Mouse (Mus musculus) v-Abl transformed pro-B cells (cell line): ENCODE measurements around the gene Ctcfl.

Experiments used
- in situ Hi-C, 2 experiments: fragments of 400-800 bp; cut with MboI; formaldehyde crosslinking; loops; one replicate each; pipeline ENCODE4 v1.15.1; 2025; ENCODE audit not compliant: unreplicated experiment in 2 of 2

The Ctcfl gene

DNA sequence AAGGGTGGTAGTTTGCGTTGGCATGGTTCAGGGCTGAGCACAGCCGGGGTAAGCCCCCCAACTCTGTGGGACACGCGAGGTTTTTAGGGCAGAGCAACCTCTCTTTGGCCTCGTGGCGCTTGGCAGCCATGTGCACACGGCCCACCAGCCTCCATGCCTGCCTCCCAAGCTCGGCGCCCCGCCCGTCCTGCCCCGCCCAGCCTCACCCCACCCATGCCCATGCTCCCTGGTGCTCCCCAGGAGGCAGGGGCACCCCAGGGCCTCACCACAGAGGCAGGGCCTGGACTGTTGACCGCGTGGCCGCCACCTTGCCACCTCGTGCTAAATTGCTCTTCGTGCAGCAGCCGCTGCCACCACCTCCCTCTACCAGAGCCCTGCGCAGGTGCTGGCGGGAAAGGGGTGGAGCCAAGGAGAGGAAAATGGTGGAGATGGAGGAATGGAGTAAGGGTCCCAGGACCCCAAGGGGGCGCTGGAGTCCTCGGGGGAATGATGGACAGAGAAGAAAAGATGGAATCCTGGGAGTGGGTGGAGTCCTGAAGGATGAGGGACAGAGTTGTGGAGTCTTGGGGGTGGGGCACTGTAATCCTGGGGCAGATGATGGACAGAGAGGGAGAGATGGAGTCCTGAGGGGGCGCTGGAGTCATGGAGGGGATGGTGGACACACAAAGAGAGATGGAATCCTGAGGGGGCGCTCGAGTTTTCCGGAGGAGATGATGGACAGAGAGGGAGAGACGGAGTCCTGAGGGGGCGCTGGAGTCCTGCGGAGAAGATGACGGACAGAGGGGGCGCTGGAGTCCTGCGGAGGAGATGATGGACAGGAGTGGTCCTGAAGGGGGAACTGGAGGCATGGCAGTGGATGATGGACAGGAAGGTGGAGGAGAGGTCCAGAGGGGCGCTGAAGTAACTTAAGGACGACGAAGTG, at the start of gene Ctcfl:
Gene Ctcfl, minus strand, starts transcription at position 503 of the 922 bp plus-strand sequence.
- in situ Hi-C loops: no loop called here

DNA sequence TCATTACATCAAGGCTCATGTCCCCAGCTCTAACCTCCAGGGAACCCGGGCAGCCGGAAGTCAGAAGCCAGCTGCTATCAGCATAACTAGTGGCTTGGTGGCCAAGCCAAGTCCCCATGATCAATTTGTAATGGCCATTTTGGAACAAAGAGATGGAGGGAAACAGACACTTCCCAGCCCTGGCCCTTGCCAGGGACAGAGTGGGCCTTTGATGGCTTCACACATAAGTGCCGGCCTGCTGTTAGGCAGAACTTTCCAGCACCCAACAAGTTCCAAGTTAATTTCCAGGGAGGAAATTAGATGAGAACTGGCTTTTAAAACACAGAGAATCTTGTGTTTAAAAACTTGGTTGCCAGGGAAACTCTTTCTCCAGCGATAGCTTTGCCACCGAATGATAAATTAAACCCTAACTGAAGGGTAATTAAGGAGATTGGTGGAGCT, 49.1 kb upstream of the Ctcfl start:
- in situ Hi-C loops: no loop called here

DNA sequence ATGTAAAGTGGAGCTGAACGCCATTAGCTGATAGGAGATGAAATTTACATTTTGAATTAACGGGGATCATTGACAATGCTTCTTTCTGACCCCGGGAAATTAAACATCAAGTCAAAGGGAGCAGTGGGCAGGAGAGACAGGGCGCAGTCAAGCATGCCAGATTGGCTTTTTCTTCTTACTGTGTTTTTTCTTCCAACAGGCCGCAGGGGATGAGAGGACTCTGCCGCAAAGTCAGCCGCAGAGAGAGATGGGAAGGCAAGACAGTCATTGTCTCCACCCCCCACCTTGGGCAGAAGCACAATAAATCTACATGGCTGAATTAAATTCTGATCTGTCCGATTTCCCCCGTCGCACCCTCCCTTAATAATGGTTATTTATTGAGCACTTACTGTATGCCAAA, 46.0 kb upstream of the Ctcfl start:
- in situ Hi-C loops: no loop called here

DNA sequence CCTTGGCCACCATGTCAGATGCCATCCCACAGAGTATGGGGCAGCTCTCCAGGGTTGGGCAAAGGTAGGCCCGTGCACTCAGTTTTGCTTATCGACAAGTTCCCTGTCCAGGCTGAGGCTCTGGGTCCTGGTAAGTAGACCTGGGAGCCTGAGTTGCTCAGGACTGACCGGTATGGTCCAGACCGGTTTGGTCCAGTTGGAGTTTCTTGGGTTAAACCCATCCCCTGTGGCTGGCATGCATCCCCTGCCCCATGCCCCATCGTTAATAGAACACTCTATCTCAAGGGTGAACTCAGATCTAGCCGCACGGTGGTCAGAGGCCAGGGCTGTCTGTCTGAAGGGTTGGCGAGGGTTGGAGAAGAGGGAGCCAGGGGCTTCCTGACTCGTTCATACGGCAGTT, 45.6 kb upstream of the Ctcfl start:
- in situ Hi-C loops: no loop called here

DNA sequence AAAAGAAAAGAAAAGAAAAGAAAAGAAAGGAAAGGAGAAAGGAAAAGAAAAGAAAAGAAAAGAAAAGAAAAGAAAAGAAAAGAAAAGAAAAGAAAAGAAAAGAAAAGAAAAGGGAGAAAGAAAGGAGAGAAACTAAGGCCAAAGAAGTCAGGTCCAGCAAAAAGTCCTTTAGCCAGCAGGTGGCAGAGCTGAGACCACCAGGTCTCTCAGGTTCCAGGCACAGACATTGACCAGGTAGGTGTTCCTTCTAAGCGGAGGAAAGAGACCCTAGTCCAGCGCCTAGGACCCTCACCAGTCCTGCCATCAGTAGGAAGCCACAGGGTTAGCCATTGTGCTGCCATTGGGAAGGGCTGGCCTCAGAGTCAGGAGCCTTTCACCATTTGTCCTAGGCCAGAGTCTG, 45.0 kb upstream of the Ctcfl start:
- in situ Hi-C loops: no loop called here

DNA sequence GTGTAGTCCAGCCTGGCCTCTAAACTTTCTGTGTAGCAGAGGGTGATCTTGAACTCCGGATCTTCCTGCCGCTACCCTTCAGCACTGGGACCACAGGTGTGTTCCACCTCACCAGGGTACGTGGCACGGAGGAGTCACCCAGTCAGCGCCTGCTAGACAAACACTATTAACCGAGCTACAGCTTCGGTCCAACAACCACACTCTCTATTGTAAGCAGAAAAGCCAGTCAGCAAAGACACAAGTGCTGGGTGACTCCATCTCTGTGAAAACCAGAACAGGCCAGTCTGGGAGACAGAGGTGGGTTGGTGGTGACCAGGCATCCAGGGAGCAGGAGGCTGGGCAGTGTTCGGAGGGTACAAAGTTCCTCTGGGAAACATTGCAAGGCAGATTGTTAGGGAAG, 44.1 kb upstream of the Ctcfl start:
- in situ Hi-C loops: no loop called here

DNA sequence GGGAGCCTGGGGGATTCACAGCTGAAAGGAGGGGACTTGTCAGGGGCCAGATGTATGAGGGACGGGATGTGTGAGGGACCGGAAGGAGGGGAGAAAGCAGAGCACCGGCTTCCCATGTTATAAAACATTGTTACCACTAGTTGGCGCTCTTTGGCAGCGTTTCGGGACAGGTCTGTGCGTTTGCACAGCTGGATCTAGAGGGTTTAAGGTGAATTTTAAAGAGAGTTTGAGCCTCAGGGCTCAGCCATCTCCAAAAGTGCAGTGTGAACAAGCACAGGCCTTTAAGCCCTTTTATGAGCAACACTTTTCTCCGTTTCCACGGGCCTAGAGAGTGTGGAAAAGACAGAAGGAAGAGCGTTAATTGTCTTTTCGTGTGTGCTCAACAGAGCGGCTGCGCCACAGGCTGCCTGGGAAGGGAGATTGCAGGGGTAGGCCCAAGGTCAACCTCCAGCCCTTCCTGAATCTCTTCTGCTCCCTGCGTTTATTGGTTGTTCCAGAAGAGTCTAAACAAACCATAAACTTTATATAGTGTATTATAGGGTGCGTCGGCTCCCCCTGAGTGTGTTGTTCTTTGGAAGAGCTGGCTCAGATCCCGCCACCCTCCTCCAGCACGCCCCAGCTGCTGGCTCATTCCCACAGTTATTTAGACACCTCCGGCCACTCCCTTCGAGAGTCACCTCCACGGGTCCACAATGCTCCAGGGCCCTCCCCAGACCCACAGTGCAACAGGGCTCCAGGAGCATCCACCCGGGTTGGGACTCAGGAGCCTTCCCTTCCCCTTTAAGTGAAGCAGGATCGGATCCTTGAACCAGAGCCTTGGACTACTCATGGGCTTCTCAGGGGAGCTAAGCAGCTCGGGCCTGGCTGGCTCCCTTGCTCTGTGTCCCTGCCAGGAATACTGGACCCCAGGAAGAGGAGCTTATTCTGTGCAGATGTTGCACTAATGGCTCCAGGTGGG, 40.3 kb upstream of the Ctcfl start:
- in situ Hi-C loops: no loop called here

DNA sequence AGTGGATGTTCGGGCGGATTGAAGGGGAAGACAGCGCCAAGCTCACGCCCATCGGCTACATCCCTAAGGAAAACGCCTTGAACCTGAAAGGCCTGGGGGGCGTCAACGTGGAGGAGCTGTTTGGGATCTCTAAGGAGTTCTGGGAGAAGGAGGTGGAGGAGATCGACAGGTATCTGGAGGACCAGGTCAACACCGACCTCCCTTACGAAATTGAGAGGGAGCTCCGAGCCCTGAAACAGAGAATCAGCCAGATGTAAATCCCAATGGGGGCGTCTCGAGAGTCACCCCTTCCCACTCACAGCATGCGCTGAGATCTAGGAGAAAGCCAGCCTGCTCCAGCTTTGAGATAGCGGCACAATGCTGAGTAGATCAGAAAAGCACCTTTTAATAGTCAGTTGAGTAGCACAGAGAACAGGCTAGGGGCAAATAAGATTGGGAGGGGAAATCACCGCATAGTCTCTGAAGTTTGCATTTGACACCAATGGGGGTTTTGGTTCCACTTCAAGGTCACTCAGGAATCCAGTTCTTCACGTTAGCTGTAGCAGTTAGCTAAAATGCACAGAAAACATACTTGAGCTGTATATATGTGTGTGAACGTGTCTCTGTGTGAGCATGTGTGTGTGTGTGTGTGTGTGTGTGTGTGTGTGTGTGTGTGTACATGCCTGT, 39.2 kb upstream of the Ctcfl start:
- in situ Hi-C loops: no loop called here

DNA sequence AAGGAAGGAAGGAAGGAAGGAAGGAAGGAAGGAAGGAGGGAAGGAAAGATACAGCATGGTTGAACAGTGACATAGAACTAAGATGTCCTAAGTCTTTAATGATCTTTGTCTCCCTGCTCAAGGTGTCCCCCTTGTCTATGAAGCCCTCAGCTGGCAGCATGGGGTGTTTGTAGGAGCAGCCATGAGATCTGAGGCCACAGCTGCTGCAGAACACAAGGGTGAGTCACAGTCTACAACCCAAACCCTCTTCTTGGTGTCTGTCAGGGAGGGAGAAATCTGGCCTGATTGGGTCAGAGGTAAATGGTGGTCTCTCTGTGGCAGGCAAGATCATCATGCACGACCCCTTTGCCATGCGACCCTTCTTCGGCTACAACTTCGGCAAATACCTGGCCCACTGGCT, 38.5 kb upstream of the Ctcfl start:
- in situ Hi-C loops: no loop called here

DNA sequence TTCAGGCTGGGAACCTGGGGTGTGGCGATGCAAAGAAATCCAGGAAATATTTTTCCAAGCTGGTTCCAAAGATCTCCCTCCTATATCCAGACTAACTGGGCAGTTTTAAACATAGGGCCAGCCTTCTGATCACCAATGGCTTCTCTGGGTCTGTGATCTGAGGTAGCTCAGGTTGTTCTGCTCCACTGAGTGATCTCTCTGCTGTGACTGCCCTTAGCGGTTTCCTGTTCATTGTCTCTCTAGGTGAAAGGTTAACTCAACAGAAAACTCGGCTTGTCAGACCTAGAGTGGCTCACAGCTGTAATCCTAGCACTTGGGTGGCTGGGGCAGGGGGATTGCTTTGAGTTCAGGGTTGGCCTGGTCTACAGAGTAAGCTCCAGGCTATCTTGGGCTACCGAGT, 38.1 kb upstream of the Ctcfl start:
- in situ Hi-C loops: no loop called here

DNA sequence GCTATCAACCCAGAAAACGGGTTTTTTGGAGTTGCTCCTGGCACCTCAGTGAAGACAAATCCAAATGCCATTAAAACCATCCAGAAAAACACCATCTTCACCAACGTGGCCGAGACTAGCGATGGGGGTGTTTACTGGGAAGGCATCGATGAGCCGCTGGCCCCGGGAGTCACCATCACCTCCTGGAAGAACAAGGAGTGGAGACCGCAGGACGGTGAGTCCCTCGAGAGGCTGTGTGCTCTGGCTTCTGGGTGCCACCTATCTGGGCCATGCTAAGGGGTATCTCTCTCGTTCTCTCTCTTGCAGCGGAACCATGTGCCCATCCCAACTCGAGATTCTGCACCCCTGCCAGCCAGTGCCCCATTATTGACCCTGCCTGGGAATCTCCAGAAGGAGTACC, 37.6 kb upstream of the Ctcfl start:
- in situ Hi-C loops: no loop called here

DNA sequence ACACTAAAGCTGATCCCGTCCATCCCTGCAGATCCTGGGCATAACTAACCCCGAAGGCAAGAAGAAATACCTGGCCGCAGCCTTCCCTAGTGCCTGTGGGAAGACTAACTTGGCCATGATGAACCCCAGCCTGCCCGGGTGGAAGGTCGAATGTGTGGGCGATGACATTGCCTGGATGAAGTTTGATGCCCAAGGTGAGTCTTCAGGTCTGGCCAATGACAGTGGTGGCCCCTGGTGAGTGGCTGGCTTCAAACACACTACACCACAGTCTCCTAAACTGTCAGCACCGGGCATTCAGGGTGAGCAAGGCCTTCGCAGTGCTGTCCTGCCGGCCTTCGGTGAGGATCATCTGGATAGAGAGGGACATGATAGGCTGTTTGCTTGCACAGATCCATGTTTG, 36.6 kb upstream of the Ctcfl start:
- in situ Hi-C loops: no loop called here

DNA sequence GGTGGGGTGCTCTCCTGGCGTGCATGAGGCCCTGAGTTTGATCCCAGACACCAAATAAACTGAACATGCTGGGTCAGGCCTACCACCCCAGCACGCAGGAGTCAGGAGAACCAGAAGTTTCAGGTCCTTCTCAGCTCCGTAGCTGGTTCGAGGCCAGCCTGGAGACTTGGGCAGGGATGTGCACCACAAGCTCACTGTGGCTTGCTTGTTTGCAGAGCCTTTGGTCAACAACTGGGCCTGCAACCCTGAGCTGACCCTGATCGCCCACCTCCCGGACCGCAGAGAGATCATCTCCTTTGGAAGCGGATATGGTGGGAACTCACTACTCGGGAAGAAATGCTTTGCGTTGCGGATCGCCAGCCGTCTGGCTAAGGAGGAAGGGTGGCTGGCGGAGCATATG, 35.6 kb upstream of the Ctcfl start:
- in situ Hi-C loops: no loop called here

DNA sequence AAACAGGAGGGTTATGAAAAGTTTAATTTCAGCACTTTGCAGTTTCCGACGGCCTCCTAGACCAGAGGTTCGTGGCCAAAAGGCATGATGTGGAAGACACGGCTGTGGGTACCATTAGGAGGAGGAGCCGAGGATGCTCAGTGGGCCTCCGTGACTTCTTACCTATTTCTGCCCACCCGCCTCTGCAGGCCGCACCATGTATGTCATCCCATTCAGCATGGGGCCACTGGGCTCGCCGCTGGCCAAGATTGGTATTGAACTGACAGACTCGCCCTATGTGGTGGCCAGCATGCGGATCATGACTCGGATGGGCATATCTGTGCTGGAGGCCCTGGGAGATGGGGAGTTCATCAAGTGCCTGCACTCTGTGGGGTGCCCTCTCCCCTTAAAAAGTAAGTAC, 35.2 kb upstream of the Ctcfl start:
- in situ Hi-C loops: no loop called here

DNA sequence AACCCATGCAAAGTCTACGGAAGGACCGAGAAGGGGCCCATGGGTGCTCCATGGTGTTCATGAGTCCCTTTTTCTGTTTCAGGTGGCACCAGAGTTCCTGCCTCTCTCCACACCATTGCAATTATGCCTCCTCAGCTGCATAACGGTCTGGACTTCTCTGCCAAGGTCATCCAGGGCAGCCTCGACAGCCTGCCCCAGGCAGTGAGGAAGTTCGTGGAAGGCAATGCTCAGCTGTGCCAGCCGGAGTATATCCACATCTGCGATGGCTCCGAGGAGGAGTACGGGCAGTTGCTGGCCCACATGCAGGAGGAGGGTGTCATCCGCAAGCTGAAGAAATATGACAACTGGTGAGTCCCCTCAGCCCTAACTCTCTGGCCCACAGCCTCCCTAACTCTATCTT, 33.9 kb upstream of the Ctcfl start:
- in situ Hi-C loops: no loop called here

DNA sequence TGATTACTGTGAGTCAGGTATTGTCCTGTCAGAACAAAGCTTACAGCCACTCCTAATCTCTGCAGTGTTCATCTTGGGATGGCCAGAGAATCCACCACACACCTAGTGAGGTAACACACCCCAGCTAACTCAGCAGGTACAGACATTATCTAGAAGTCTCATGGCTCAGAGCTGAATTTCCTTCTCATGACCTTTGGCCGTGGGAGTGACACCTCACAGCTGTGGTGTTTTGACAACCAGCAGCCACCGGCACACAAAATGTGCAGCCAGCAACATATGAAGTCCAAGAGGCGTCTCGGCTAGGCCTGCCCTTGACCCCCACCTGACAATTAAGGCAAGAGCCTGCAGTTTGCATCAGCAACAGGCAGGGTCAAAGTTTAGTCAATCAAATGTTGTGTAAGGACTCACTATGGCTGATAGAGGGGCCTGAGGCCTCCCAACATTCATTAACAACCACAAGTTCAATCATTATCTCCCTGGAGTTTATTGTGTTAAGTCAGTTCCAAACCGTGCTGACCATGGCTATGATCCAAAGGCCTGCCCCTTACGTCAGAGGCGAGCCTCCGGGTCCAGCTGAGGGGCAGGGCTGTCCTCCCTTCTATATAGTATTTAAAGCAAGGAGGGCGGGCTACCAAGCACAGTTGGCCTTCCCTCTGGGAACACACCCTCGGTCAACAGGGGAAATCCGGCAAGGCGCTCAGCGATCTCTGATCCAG, 33.3 kb upstream of the Ctcfl start, which contains the start of gene Pck1:
Gene Pck1, plus strand, starts transcription at position 613 of the 716 bp plus-strand sequence.
- in situ Hi-C loops: no loop called here

DNA sequence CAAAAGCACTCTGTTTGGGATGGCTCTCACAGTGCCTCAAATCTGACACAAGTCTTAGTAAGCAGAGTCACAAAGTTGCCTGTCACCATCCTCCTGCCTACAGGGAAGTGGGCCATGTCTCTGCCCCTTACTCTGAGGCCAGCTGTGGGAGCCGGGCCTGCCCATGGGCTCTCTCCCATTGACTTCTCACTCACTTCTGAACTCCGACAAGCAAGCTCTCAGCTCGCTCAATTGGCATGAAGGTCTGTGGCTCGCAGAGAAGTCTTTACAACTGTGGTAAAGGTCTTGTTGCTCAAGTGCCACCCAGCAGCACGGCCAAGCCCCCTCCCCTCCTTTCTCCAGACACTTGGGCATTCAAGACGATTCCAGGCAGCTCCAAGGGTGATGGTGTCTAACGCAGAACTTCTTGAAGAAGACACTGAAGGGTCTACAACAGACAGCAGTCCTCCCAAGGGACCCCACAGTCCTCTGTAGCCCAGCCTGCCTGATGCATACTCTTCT, 32.5 kb upstream of the Ctcfl start:
- in situ Hi-C loops: no loop called here

DNA sequence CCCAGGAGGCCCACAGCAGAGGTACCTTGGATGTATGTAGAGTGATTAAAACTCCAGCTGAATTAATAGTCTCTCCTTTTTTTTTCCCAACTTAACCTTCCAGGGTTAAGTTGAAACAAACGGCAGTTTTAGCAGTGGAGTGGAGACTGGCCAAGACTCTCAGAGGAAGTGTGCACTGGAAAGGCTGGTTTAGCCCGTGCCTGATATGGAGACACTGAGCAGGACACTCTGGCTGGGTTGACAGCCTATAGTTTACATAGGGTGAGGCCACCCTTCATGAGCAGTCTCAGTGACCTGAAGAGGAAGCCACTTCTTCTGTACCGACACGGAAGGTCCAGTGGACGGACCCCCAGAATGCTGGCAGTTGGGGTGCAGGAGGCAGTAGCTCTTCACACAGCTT, 32.0 kb upstream of the Ctcfl start:
- in situ Hi-C loops: no loop called here

DNA sequence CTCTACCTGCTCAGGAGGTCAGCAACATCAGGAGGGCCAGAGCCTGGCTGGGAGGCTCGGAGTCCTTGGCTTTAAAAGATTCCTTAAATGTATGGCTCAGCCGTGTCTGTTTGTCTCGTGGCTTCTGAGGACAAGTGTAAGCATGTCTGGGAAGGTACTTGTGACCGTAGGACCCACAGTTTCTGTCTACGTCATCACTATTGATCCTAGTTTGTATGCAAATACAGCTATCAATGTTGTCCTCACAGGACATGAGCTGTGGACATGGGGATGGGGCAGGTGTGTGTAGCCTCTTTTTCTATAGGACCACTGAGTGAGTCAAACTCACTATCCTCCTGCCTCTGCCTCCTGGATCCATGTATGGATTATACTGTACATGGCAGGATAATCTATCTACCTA, 28.7 kb upstream of the Ctcfl start:
- in situ Hi-C loops: loop anchor here in 1 of 2 experiments (25.0 kb wide), 2 partner anchors 1114 to 1764 kb away; no protein-coding TSS in a partner anchor

DNA sequence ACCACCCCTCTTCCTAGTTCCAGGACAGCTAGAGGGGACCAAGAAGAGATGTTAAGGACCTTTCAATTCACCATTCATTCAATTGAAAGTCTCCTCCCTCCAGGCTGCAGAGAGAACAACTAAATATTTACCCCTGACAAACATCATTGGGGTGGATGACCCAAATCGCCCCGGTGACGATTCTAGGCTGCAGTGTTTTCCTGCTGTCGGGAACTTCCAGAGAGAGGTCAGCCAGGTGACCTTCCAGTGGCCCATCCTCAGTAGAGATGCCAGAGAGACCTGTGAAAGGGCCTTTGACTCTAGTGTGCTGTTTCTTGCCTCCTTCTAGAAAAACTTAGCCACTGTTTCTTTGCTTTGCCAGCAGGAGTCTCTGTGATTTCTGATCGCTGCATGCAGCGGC, 27.4 kb upstream of the Ctcfl start:
- in situ Hi-C loops: loop anchor here in 1 of 2 experiments (25.0 kb wide), 2 partner anchors 1116 to 1766 kb away; no protein-coding TSS in a partner anchor
